ENCODE assay signal across 9 mouse cellular contexts in the genomic region with DNA sequence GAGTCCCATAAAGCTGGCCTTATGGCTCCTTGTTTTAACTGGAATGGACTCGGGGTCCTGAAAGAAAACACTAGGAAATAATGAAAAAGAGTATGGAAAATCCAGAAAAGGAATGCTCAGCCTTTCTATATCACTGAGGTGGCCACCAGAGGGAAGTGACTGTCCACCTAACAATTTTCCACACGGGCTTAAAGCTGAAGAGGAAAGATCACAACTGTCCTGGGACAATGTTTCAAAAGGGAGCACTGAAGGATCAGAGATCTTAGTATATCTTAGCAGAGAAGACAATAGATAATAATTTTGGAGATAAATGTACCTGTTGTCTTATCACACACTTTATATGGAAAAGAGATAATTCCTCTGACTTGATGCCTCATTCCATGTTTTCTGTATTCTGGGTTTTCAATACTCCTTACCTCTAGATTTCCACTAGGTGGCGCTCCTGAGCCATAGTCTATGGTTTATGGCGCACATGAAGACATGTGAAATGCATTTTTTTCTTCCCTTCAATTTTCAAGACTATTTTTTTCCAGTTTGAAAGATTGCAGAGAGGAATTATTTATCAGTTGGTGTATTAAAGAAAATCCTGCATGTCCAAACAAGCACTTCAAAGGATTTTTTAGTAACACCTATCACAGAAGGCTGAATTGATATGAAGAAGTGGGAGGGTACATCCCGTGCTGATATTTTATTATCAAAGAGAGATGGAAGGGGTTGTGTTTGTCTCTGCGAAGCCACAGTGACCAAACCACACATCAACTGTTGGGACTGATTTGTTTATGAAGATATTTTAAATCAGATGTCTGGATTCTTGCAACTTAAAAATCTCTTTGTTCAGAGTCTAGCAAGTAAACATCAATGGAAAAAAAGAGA.
A peak's percentile ranks its signal among the peaks of the same experiment; 100 is the strongest.
DNase-seq lines count a peak whose midpoint lies in the region; ATAC-seq lines count a peak whose summit lies in the region.
"Had no signal": no experiment of that assay in that cellular context is flagged by ENCODE, and none has a peak within 500 bp of the region (broad histone marks: within the 10 kb centered on the region; RNA-seq: fewer than 3 reads in every experiment).

No protein-coding gene starts in this region.

- ATAC-seq in hindbrain, embryonic 12.5 days (ENCODE audit: low FRiP score), result peak; percentile 64; the same call in 1 of the 2 replicates
- ATAC-seq in megakaryocyte, adult 5-6 weeks (ENCODE audit: poor library complexity, severe bottlenecking), result peak; percentile 51

- H3K36me3 ChIP-seq in heart, embryonic 10.5 days, result no peaks in the 10 kb centered on the region
- H3K36me3 ChIP-seq in embryonic facial prominence, embryonic 10.5 days (replicated peaks), result no peaks in the 10 kb centered on the region
- H3K36me3 ChIP-seq in hindbrain, embryonic 12.5 days, result no peaks in the 10 kb centered on the region
- H3K36me3 ChIP-seq: liver, embryonic 15.5 days had no signal

- H3K9me3 ChIP-seq in heart, embryonic 10.5 days, result no peaks in the 10 kb centered on the region
- H3K9me3 ChIP-seq in embryonic facial prominence, embryonic 10.5 days, result no peaks in the 10 kb centered on the region
- no peaks in the 10 kb centered on the region for H3K9me3 ChIP-seq in hindbrain, embryonic 12.5 days (replicated peaks)
- H3K9me3 ChIP-seq: liver, embryonic 15.5 days had no signal

- 42% methylated on average over 6 of the region's 6 CpGs for WGBS in heart, embryonic 10.5 days
- WGBS in embryonic facial prominence, embryonic 10.5 days, result 49% methylated on average over 6 of the region's 6 CpGs
- 44% methylated on average over 6 of the region's 6 CpGs for WGBS in hindbrain, embryonic 12.5 days

- no peaks in the 10 kb centered on the region for H3K27me3 ChIP-seq in heart, embryonic 10.5 days (ENCODE audit: insufficient read depth, poor library complexity, severe bottlenecking)
- no peaks in the 10 kb centered on the region for H3K27me3 ChIP-seq in embryonic facial prominence, embryonic 10.5 days (replicated peaks; ENCODE audit: low read depth, poor library complexity, severe bottlenecking)
- no peaks in the 10 kb centered on the region for H3K27me3 ChIP-seq in hindbrain, embryonic 12.5 days
- H3K27me3 ChIP-seq: liver, embryonic 15.5 days had no signal

- no peak overlapping the region for H3K4me2 ChIP-seq in hindbrain, embryonic 12.5 days (replicated peaks)
- H3K4me2 ChIP-seq: liver, embryonic 15.5 days had no signal

- no peaks in the 10 kb centered on the region for H3K4me1 ChIP-seq in heart, embryonic 10.5 days
- H3K4me1 ChIP-seq in embryonic facial prominence, embryonic 10.5 days, result no peaks in the 10 kb centered on the region
- H3K4me1 ChIP-seq in hindbrain, embryonic 12.5 days, result peaks cover 4% of the 10 kb centered on the region; the same call in 1 of the 2 replicates
- H3K4me1 ChIP-seq: liver, embryonic 15.5 days had no signal

- DNase-seq in heart, adult 8-10 months (ENCODE audit: low spot score), result peak; percentile 54
- DNase-seq in heart, embryonic 10.5 days (ENCODE audit: low spot score), result no peak
- peak; percentile 74 for DNase-seq in adrenal gland, postnatal 25 days
- peak; percentile 62 for DNase-seq in embryonic facial prominence, embryonic 10.5 days (ENCODE audit: low spot score)
- peak; percentile 75 for DNase-seq in layer of hippocampus, adult 9-11 months
- DNase-seq in right cerebral cortex, postnatal 25 days, result peak; percentile 57

- H3K9ac ChIP-seq in hindbrain, embryonic 12.5 days, result no peak overlapping the region
- H3K9ac ChIP-seq: liver, embryonic 15.5 days had no signal

- no peak overlapping the region for H3K4me3 ChIP-seq in heart, embryonic 10.5 days
- no peak overlapping the region for H3K4me3 ChIP-seq in embryonic facial prominence, embryonic 10.5 days
- no peak overlapping the region for H3K4me3 ChIP-seq in hindbrain, embryonic 12.5 days
- H3K4me3 ChIP-seq: liver, embryonic 15.5 days had no signal

- H3K27ac ChIP-seq in heart, embryonic 10.5 days, result no peak overlapping the region
- no peak overlapping the region for H3K27ac ChIP-seq in embryonic facial prominence, embryonic 10.5 days (replicated peaks)
- no peak overlapping the region for H3K27ac ChIP-seq in hindbrain, embryonic 12.5 days
- H3K27ac ChIP-seq: liver, embryonic 15.5 days had no signal
